Mouse (Mus musculus) lung, embryonic 14.5 days (tissue): ENCODE measurements around the gene Spast. TPM values are rescaled to one million over a fixed set of nuclear protein-coding genes. Genes with fewer than 3 reads are reported as not detected.

Experiments
- ATAC-seq: fragments of 200-750 bp; cut with Nextera tagmentation; 2 replicates; pipeline ENCODE4 v1.8.0; 2017; ENCODE audit warnings: mild to moderate bottlenecking, moderate TSS enrichment, moderate library complexity; ENCODE audit not compliant: insufficient read depth
- DNase-seq: peaks from one replicate; pipeline ENCODE4 v3.0.0-alpha.2; 2015
- H3K27ac ChIP-seq: fragments of 300-500 bp; sonication (generic); 2 replicates; pipeline ENCODE4 v1.5.1; 2014; ENCODE audit warnings: low read depth, mild to moderate bottlenecking, moderate library complexity
- H3K27me3 ChIP-seq: fragments of 300-500 bp; sonication (generic); 2 replicates; pipeline ENCODE4 v1.6.1; 2014; ENCODE audit warnings: low read length, control low read depth; ENCODE audit not compliant: insufficient read depth
- H3K36me3 ChIP-seq: fragments of 300-500 bp; sonication (generic); 2 replicates; pipeline ENCODE4 v1.6.1; 2014; ENCODE audit warnings: control low read depth; ENCODE audit not compliant: insufficient read depth
- H3K4me1 ChIP-seq: fragments of 300-500 bp; sonication (generic); 2 replicates; pipeline ENCODE4 v1.6.1; 2014; ENCODE audit warnings: antibody characterized with exemption, control low read depth; ENCODE audit not compliant: insufficient read depth
- H3K4me2 ChIP-seq: fragments of 300-500 bp; sonication (generic); 2 replicates; pipeline ENCODE4 v1.6.1; 2014; ENCODE audit warnings: mild to moderate bottlenecking
- H3K4me3 ChIP-seq: fragments of 300-500 bp; sonication (generic); 2 replicates; pipeline ENCODE4 v1.5.1; 2014; ENCODE audit warnings: low read depth, low read length
- H3K9ac ChIP-seq: fragments of 300-500 bp; sonication (generic); 2 replicates; pipeline ENCODE4 v1.6.1; 2014
- H3K9me3 ChIP-seq: fragments of 300-500 bp; sonication (generic); 2 replicates; pipeline ENCODE4 v1.6.1; 2016; ENCODE audit warnings: low read depth, low read length, control low read depth
- CTCF ChIP-seq: IDR thresholded peaks from 2 replicates; pipeline ENCODE4 v1.5.1; 2016; ENCODE audit warnings: antibody characterized with exemption, low read depth
- WGBS: fragments of 180-500 bp; shearing (Covaris S2); extraction: QIAGEN DNeasy Blood & Tissue Kit; methylation state at CpG from one replicate; pipeline ENCODE4 v1.1.7; 2014; 5-methylcytosine and 5-hydroxymethylcytosine counted together
- polyA plus RNA-seq: library from polyadenylated mRNA; unstranded; fragments of >200 nt; fragmentation: Nextera tagmentation; extraction: Ambion mirVana; gene quantifications from 2 replicates; pipeline ENCODE4 v1.2.1, GENCODE M21; 2014

The Spast gene
- polyA plus RNA-seq, 1 experiment from 2014 or later = 26.7 TPM

DNA sequence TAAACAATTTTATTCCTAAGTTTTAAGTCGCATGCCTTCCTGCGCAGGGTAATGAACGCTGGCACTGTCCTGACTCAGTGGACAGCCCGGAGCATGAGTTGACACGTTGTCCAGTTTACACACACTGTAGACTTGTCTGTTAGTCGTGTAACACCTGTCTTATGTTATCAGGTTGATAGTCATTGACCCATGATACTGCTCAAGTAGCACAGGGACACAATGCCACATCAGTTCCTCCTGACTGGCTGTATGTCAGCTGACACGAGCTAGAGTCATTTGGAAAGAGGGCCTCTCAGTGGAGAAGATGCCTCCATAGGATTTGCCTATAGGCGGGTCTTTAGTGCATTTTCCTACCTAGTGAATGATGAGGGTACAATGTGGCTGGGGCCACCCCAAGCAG is 67.7 kb downstream of the Spast start:
- no peak for ATAC-seq
- Histone ChIP-seq H3K4me3 (no peak overlapping the region), H3K9me3 (no peaks in the 10 kb centered on the region), H3K27me3 (no peaks in the 10 kb centered on the region), H3K27ac (no peak overlapping the region), H3K9ac (no peak overlapping the region), H3K4me2 (no peak overlapping the region), H3K36me3 (peaks cover 77% of the 10 kb centered on the region), H3K4me1 (no peaks in the 10 kb centered on the region)
- 83% methylated on average over 8 of the region's 8 CpGs for WGBS
- no peak for TF ChIP-seq CTCF
- DNase-seq = no peak

- ATAC-seq = no peak
- H3K4me3 ChIP-seq = no peak overlapping the region
- WGBS = 62% methylated on average over 4 of the region's 4 CpGs
Measured at GRCm38 (mm10) chr17:74409722-74410121, 70.9 kb downstream of the Spast start.

GRCm38 (mm10) chr17:74413324-74413723 is 74.5 kb downstream of the Spast start:
- no peak overlapping the region for H3K4me2 ChIP-seq
- no peak overlapping the region for H3K27ac ChIP-seq
- DNase-seq (no peak), ATAC-seq (no peak)
- no peak overlapping the region for H3K9ac ChIP-seq
- WGBS = 79% methylated on average over 8 of the region's 8 CpGs
- no peaks in the 10 kb centered on the region for H3K9me3 ChIP-seq
- H3K36me3 ChIP-seq = peaks cover 85% of the 10 kb centered on the region
- no peak for TF ChIP-seq CTCF
- H3K4me1 ChIP-seq = no peaks in the 10 kb centered on the region
- H3K4me3 ChIP-seq = no peak overlapping the region
- H3K27me3 ChIP-seq = no peaks in the 10 kb centered on the region

More at GRCm38 (mm10) chr17:74409722-74410121, 70.9 kb downstream of the Spast start:
- H3K4me2 ChIP-seq = no peak overlapping the region
- H3K4me1 ChIP-seq = no peaks in the 10 kb centered on the region
- no peak overlapping the region for H3K27ac ChIP-seq
- H3K36me3 ChIP-seq = peaks cover 73% of the 10 kb centered on the region
- DNase-seq = peak; percentile 29
- TF ChIP-seq CTCF = 0 out of 2 replicates have a peak, but pooled peaks have one; percentile 16
- no peak overlapping the region for H3K9ac ChIP-seq
- no peaks in the 10 kb centered on the region for H3K27me3 ChIP-seq
- no peaks in the 10 kb centered on the region for H3K9me3 ChIP-seq

GRCm38 (mm10) chr17:74414671-74415070 is 75.9 kb downstream of the Spast start:
- H3K9me3 ChIP-seq = no peaks in the 10 kb centered on the region
- H3K4me2 ChIP-seq = no peak overlapping the region
- H3K36me3 ChIP-seq = peaks cover 86% of the 10 kb centered on the region
- no peak for ATAC-seq
- no peak overlapping the region for H3K27ac ChIP-seq
- H3K4me1 ChIP-seq = no peaks in the 10 kb centered on the region
- WGBS = 65% methylated on average over 1 of the region's 1 CpGs
- DNase-seq = no peak
- no peak overlapping the region for H3K9ac ChIP-seq
- no peaks in the 10 kb centered on the region for H3K27me3 ChIP-seq
- H3K4me3 ChIP-seq = no peak overlapping the region
- TF ChIP-seq CTCF = no peak

GRCm38 (mm10) chr17:74416841-74417360 is 78.1 kb downstream of the Spast start:
- no peak overlapping the region for H3K27ac ChIP-seq
- H3K27me3 ChIP-seq = no peaks in the 10 kb centered on the region
- no peak overlapping the region for H3K9ac ChIP-seq
- peaks cover 85% of the 10 kb centered on the region for H3K36me3 ChIP-seq
- TF ChIP-seq CTCF = no peak
- no peaks in the 10 kb centered on the region for H3K4me1 ChIP-seq
- 89% methylated on average over 8 of the region's 8 CpGs for WGBS
- no peaks in the 10 kb centered on the region for H3K9me3 ChIP-seq
- ATAC-seq (no peak), DNase-seq (no peak)
- no peak overlapping the region for H3K4me3 ChIP-seq
- no peak overlapping the region for H3K4me2 ChIP-seq

GRCm38 (mm10) chr17:74418171-74418570 is 79.4 kb downstream of the Spast start:
- Histone ChIP-seq H3K27me3 (no peaks in the 10 kb centered on the region), H3K27ac (no peak overlapping the region), H3K9me3 (no peaks in the 10 kb centered on the region), H3K4me3 (no peak overlapping the region), H3K36me3 (peaks cover 79% of the 10 kb centered on the region), H3K4me2 (no peak overlapping the region), H3K9ac (no peak overlapping the region), H3K4me1 (no peaks in the 10 kb centered on the region)
- DNase-seq (no peak), ATAC-seq (no peak)
- no peak for TF ChIP-seq CTCF
- WGBS = 38% methylated on average over 4 of the region's 4 CpGs

DNA sequence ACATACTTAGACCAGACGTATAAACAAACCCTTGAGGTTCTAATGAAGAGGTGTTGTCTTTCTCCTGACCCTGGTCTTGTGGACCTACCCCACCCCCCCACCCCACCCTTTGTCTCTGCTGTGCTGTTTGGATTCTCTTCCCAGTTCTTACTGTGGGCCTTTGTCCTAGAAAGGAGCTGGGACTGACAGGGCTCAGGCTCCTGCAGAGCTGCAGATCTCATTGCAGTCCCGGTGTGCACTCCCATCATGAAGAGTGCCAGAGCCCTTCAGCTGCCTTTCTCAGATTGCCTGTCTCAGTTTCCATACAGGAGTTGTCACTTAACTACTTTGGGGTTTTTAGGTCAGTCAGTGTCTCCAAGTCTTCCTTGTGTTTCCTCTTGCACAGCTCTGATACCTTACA is 81.9 kb downstream of the Spast start:
- no peaks in the 10 kb centered on the region for H3K27me3 ChIP-seq
- no peak for DNase-seq
- WGBS = 68% methylated on average over 2 of the region's 2 CpGs
- no peak overlapping the region for H3K27ac ChIP-seq
- H3K9ac ChIP-seq = no peak overlapping the region
- no peak overlapping the region for H3K4me2 ChIP-seq
- no peak overlapping the region for H3K4me3 ChIP-seq
- peaks cover 70% of the 10 kb centered on the region for H3K36me3 ChIP-seq
- TF ChIP-seq CTCF = no peak
- no peaks in the 10 kb centered on the region for H3K9me3 ChIP-seq
- ATAC-seq = no peak
- H3K4me1 ChIP-seq = no peaks in the 10 kb centered on the region

GRCm38 (mm10) chr17:74424401-74425005 is 85.7 kb downstream of the Spast start:
- no peaks in the 10 kb centered on the region for H3K27me3 ChIP-seq
- ATAC-seq = peak; percentile 69; the same call in 1 of the 2 replicates
- 85% methylated on average over 12 of the region's 12 CpGs for WGBS
- H3K36me3 ChIP-seq = peaks cover 44% of the 10 kb centered on the region
- no peak for TF ChIP-seq CTCF
- H3K9me3 ChIP-seq = no peaks in the 10 kb centered on the region
- peak; percentile 76 for DNase-seq
- H3K4me3 ChIP-seq = no peak overlapping the region
- no peaks in the 10 kb centered on the region for H3K4me1 ChIP-seq
- no peak overlapping the region for H3K27ac ChIP-seq
- H3K9ac ChIP-seq = no peak overlapping the region
- H3K4me2 ChIP-seq = no peak overlapping the region
